Mouse (Mus musculus) hindbrain, embryonic 11.5 days (tissue): ENCODE results near the gene Pak4. TPM values are rescaled to one million over a fixed set of nuclear protein-coding genes. Genes with fewer than 3 reads are reported as not detected.

Source experiments
- ATAC-seq: fragments of 200-750 bp; cut with Nextera tagmentation; 2 replicates; pipeline ENCODE4 v1.8.0; 2017; ENCODE audit warnings: mild to moderate bottlenecking, moderate TSS enrichment, moderate library complexity; ENCODE audit not compliant: low FRiP score
- DNase-seq: peaks from one replicate; pipeline ENCODE4 v3.0.0-alpha.2; 2015; ENCODE audit warnings: low spot score
- H3K27ac ChIP-seq: fragments of 300-500 bp; sonication (generic); 2 replicates; pipeline ENCODE4 v1.5.1; 2014; ENCODE audit warnings: mild to moderate bottlenecking, low read depth, low read length
- H3K27me3 ChIP-seq: fragments of 300-500 bp; sonication (generic); 2 replicates; pipeline ENCODE4 v1.6.1; 2014; ENCODE audit warnings: mild to moderate bottlenecking, low read length, moderate library complexity, mixed read lengths; ENCODE audit not compliant: control insufficient read depth, insufficient read depth
- H3K36me3 ChIP-seq: fragments of 300-500 bp; sonication (generic); 2 replicates; pipeline ENCODE4 v1.6.1; 2014; ENCODE audit warnings: mild to moderate bottlenecking, low read length, moderate library complexity, mixed read lengths; ENCODE audit not compliant: control insufficient read depth, insufficient read depth
- H3K4me1 ChIP-seq: fragments of 300-500 bp; sonication (generic); replicated peaks from 2 replicates; pipeline ENCODE4 v1.6.1; 2014; ENCODE audit warnings: low read length, mixed read lengths; ENCODE audit not compliant: control insufficient read depth, insufficient read depth
- H3K4me2 ChIP-seq: fragments of 300-500 bp; sonication (generic); replicated peaks from 2 replicates; pipeline ENCODE4 v1.6.1; 2014; ENCODE audit warnings: mild to moderate bottlenecking, low read depth, low read length
- H3K4me3 ChIP-seq: fragments of 300-500 bp; sonication (generic); 2 replicates; pipeline ENCODE4 v1.5.1; 2014; ENCODE audit warnings: low read depth, low read length
- H3K9ac ChIP-seq: fragments of 300-500 bp; sonication (generic); 2 replicates; pipeline ENCODE4 v1.6.1; 2014; ENCODE audit warnings: low read depth, low read length
- H3K9me3 ChIP-seq: fragments of 300-500 bp; sonication (generic); 2 replicates; pipeline ENCODE4 v1.6.1; 2016; ENCODE audit warnings: low read length; ENCODE audit not compliant: control insufficient read depth
- WGBS: fragments of 180-500 bp; shearing (Covaris S2); extraction: QIAGEN DNeasy Blood & Tissue Kit; methylation state at CpG from one replicate; pipeline ENCODE4 v1.1.7; 2014; 5-methylcytosine and 5-hydroxymethylcytosine counted together
- polyA plus RNA-seq: library from polyadenylated mRNA; unstranded; fragments of >200 nt; fragmentation: Nextera tagmentation; extraction: Ambion mirVana; gene quantifications from 2 replicates; pipeline ENCODE4 v1.2.1, GENCODE M21; 2014

The Pak4 gene
- polyA plus RNA-seq, 1 experiment from 2014 or later = 32.6 TPM

GRCm38 (mm10) chr7:28582841-28583240, 15.1 kb downstream of the Pak4 start:
- Histone ChIP-seq H3K4me1 (peaks cover 7% of the 10 kb centered on the region), H3K4me3 (no peak overlapping the region), H3K9ac (no peak overlapping the region), H3K4me2 (no peak overlapping the region), H3K9me3 (no peaks in the 10 kb centered on the region), H3K36me3 (no peaks in the 10 kb centered on the region), H3K27me3 (no peaks in the 10 kb centered on the region), H3K27ac (no peak overlapping the region)
- DNase-seq (no peak), ATAC-seq (no peak)
- 92% methylated on average over 11 of the region's 11 CpGs for WGBS

GRCm38 (mm10) chr7:28581721-28582120, 16.3 kb downstream of the Pak4 start:
- 90% methylated on average over 4 of the region's 4 CpGs for WGBS
- no peaks in the 10 kb centered on the region for H3K9me3 ChIP-seq
- H3K27me3 ChIP-seq = no peaks in the 10 kb centered on the region
- no peak overlapping the region for H3K4me2 ChIP-seq
- H3K4me3 ChIP-seq = no peak overlapping the region
- DNase-seq = no peak
- H3K4me1 ChIP-seq = no peaks in the 10 kb centered on the region
- no peaks in the 10 kb centered on the region for H3K36me3 ChIP-seq
- ATAC-seq = no peak
- no peak overlapping the region for H3K27ac ChIP-seq
- H3K9ac ChIP-seq = no peak overlapping the region

DNA sequence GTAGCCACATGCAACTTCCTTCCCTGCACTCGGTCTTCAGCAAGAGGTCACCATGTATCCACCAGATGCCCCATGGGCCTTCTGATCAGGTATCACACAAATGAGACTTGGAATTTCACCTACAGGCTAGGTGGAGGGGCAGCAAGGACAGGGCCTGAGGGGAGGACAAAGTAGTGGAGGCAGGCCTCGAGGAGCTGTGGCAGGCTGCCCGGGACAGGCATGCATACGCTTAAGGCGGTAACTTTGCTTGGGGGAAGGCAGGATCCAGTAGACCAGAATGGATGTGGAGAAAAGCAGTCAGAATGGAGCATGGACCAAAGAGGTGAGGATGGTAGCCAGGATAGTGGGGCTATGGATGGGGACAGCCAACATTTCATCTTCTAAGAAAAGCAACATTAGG, 18.2 kb downstream of the Pak4 start:
- WGBS = 76% methylated on average over 5 of the region's 5 CpGs
- H3K9ac ChIP-seq = no peak overlapping the region
- H3K4me3 ChIP-seq = no peak overlapping the region
- no peak for DNase-seq
- H3K4me1 ChIP-seq = no peaks in the 10 kb centered on the region
- no peaks in the 10 kb centered on the region for H3K27me3 ChIP-seq
- H3K27ac ChIP-seq = no peak overlapping the region
- no peaks in the 10 kb centered on the region for H3K36me3 ChIP-seq
- H3K4me2 ChIP-seq = no peak overlapping the region
- no peaks in the 10 kb centered on the region for H3K9me3 ChIP-seq
- no peak for ATAC-seq

- ATAC-seq (no peak), DNase-seq (no peak)
- no peaks in the 10 kb centered on the region for H3K9me3 ChIP-seq
- H3K9ac ChIP-seq = no peak overlapping the region
- H3K4me1 ChIP-seq = no peaks in the 10 kb centered on the region
- H3K36me3 ChIP-seq = no peaks in the 10 kb centered on the region
- H3K4me3 ChIP-seq = no peak overlapping the region
- no peaks in the 10 kb centered on the region for H3K27me3 ChIP-seq
- 80% methylated on average over 5 of the region's 5 CpGs for WGBS
- H3K4me2 ChIP-seq = no peak overlapping the region
- H3K27ac ChIP-seq = no peak overlapping the region
These were observed 19.4 kb downstream of the Pak4 start for GRCm38 (mm10) chr7:28578543-28579053.

DNA sequence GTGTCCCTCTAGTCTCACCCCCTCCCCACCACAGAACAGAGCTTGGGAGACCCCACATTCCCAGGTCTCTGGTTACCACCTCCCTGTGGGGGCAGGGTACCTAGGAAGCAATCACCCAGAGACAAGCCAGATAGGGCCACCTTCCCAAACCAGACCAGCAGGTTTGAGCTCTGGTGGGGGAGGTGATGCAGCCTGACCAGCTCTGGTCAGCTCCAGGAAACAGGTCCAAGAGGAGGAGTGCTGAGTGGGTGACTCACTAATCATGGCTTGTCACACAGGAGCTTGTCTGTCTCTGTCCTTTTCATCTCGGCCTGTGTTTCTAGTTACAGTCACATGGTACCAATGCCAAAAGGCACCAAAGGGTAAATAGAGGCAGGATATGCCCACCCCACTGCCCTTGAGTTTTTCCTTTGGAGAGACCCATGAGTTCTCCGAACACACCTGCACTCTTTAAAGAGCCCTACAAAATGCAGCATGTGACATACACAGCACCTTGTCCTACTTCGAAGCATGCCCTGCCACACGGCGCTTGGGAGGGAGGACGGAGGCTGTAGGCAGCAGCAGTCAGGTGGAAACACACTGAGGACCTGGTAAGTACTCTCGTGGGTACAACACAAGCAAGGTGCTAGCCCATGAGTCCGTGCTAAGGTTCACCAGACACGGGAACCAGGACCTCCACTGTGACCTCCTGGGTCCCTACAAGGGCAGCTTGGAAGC, 20.0 kb downstream of the Pak4 start:
- Histone ChIP-seq H3K4me2 (no peak overlapping the region), H3K27me3 (no peaks in the 10 kb centered on the region), H3K27ac (no peak overlapping the region), H3K36me3 (no peaks in the 10 kb centered on the region), H3K4me1 (no peaks in the 10 kb centered on the region), H3K9ac (no peak overlapping the region), H3K9me3 (no peaks in the 10 kb centered on the region), H3K4me3 (no peak overlapping the region)
- ATAC-seq (no peak), DNase-seq (no peak)
- 81% methylated on average over 9 of the region's 9 CpGs for WGBS

DNA sequence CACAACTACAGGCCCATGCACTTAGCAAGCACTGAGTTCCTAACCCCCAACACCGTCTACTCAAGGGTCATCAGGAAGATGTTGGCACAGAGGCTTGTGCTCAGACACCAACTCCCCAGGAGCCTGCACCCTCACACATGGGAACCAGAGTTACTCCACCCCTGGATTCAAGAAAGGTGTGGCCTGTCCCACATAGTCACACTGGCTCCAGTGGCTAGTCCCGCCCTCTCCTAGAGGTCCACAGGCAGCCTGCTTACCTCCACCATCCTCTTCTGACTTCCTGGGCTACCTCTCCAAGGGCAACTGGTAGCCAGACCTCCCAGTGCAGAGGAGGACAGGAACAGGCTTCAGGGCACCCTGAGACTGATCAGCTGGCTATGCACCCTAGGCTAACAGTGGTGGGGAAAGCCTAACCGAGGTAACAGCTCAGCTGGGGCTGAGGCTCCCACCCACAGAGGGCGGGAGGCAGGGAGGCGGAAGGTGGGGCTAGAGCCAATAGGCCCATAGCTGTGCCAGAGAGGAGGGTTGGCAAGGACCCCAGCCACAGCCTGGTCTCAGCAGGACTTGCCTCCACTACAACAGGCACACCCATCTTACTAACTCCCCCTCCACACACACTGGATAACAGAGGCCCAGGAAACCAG, 21.6 kb downstream of the Pak4 start:
- 66% methylated on average over 5 of the region's 5 CpGs for WGBS
- no peaks in the 10 kb centered on the region for H3K36me3 ChIP-seq
- H3K4me2 ChIP-seq = no peak overlapping the region
- H3K9me3 ChIP-seq = no peaks in the 10 kb centered on the region
- no peak overlapping the region for H3K4me3 ChIP-seq
- ATAC-seq (no peak), DNase-seq (no peak)
- no peak overlapping the region for H3K27ac ChIP-seq
- H3K27me3 ChIP-seq = no peaks in the 10 kb centered on the region
- no peak overlapping the region for H3K9ac ChIP-seq
- no peaks in the 10 kb centered on the region for H3K4me1 ChIP-seq

- DNase-seq (no peak), ATAC-seq (no peak)
- Histone ChIP-seq H3K4me2 (no peak overlapping the region), H3K36me3 (no peaks in the 10 kb centered on the region), H3K27me3 (no peaks in the 10 kb centered on the region), H3K27ac (no peak overlapping the region), H3K9ac (no peak overlapping the region), H3K4me1 (no peaks in the 10 kb centered on the region), H3K4me3 (no peak overlapping the region), H3K9me3 (no peaks in the 10 kb centered on the region)
- 92% methylated on average over 11 of the region's 11 CpGs for WGBS
These were observed 22.4 kb downstream of the Pak4 start for GRCm38 (mm10) chr7:28575597-28575996.

- no peaks in the 10 kb centered on the region for H3K27me3 ChIP-seq
- H3K4me2 ChIP-seq = no peak overlapping the region
- H3K9ac ChIP-seq = no peak overlapping the region
- no peak for ATAC-seq
- no peaks in the 10 kb centered on the region for H3K4me1 ChIP-seq
- WGBS = 98% methylated on average over 3 of the region's 3 CpGs
- no peaks in the 10 kb centered on the region for H3K36me3 ChIP-seq
- H3K9me3 ChIP-seq = no peaks in the 10 kb centered on the region
- H3K4me3 ChIP-seq = no peak overlapping the region
- no peak overlapping the region for H3K27ac ChIP-seq
- DNase-seq = no peak
These were observed 24.7 kb downstream of the Pak4 start for GRCm38 (mm10) chr7:28573236-28573635.

DNA sequence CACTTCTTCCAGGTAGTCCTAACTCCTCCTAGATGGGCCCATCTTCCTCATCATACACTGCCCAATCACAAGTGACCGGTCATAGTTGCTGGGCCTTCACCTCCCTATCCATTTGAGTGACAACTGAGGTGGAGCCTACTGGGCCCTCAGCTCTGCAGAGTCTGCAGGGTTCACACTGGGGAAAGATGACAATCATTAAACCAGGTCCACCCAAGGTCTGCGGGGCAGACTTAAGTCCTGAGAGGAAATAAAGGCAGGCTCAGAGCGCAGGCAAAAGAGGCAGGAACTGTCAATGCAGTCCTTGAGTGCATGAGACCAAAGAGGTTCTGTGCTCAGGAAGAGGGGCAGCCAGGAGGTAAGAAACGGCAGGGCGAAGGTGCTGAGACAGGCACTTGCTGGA, 25.3 kb downstream of the Pak4 start:
- Histone ChIP-seq H3K4me1 (no peaks in the 10 kb centered on the region), H3K27ac (no peak overlapping the region), H3K9me3 (no peaks in the 10 kb centered on the region), H3K4me3 (no peak overlapping the region), H3K4me2 (no peak overlapping the region), H3K9ac (no peak overlapping the region), H3K27me3 (no peaks in the 10 kb centered on the region), H3K36me3 (0 out of 2 replicates have a peak, but pooled peaks cover 5% of the 10 kb centered on the region)
- DNase-seq (no peak), ATAC-seq (no peak)
- WGBS = 86% methylated on average over 5 of the region's 5 CpGs
